Mouse (Mus musculus): ENCODE measurements around the gene Pgd. TPM values are rescaled to one million over a fixed set of nuclear protein-coding genes. Genes with fewer than 3 reads are reported as not detected.

Gene Pgd
- polyA plus RNA-seq, 1 experiment from 2014 or later: 116 TPM

GRCm38 (mm10) chr4:149149611-149150010, 17.0 kb downstream of the Pgd start:
- no peak for ATAC-seq (ENCODE audit: insufficient number of reproducible peaks, insufficient read depth, low FRiP score, low TSS enrichment)
- Histone ChIP-seq H3K9me3 (no peaks in the 10 kb centered on the region), H3K36me3 (peaks cover 52% of the 10 kb centered on the region), H3K4me1 (no peaks in the 10 kb centered on the region), H3K9ac (no peak overlapping the region), H3K27ac (0 out of 2 replicates have a peak overlapping the region, but pooled peaks have one; percentile 26), H3K4me2 (replicated peaks) (no peak overlapping the region), H3K4me3 (no peak overlapping the region), H3K27me3 (no peaks in the 10 kb centered on the region)
- WGBS: 58% methylated on average over 7 of the region's 7 CpGs

- Histone ChIP-seq H3K27ac (no peak overlapping the region), H3K27me3 (no peaks in the 10 kb centered on the region), H3K9me3 (no peaks in the 10 kb centered on the region), H3K9ac (no peak overlapping the region), H3K4me3 (no peak overlapping the region), H3K36me3 (peaks cover 48% of the 10 kb centered on the region), H3K4me1 (no peaks in the 10 kb centered on the region), H3K4me2 (replicated peaks) (no peak overlapping the region)
- WGBS: 73% methylated on average over 9 of the region's 9 CpGs
- ATAC-seq (ENCODE audit: insufficient number of reproducible peaks, insufficient read depth, low FRiP score, low TSS enrichment): no peak
Measured at GRCm38 (mm10) chr4:149149196-149149595, 17.4 kb downstream of the Pgd start.

GRCm38 (mm10) chr4:149148084-149148483, 18.5 kb downstream of the Pgd start:
- Histone ChIP-seq H3K9ac (no peak overlapping the region), H3K4me2 (replicated peaks) (no peak overlapping the region), H3K27me3 (no peaks in the 10 kb centered on the region), H3K9me3 (no peaks in the 10 kb centered on the region), H3K4me3 (no peak overlapping the region), H3K4me1 (no peaks in the 10 kb centered on the region), H3K36me3 (peaks cover 37% of the 10 kb centered on the region), H3K27ac (no peak overlapping the region)
- WGBS: 73% methylated on average over 4 of the region's 4 CpGs
- no peak for ATAC-seq (ENCODE audit: insufficient number of reproducible peaks, insufficient read depth, low FRiP score, low TSS enrichment)

GRCm38 (mm10) chr4:149147528-149147927, 19.0 kb downstream of the Pgd start:
- H3K36me3 ChIP-seq: peaks cover 31% of the 10 kb centered on the region
- H3K9ac ChIP-seq: no peak overlapping the region
- H3K27me3 ChIP-seq: no peaks in the 10 kb centered on the region
- H3K9me3 ChIP-seq: no peaks in the 10 kb centered on the region
- no peaks in the 10 kb centered on the region for H3K4me1 ChIP-seq
- no peak overlapping the region for H3K4me3 ChIP-seq
- 80% methylated on average over 7 of the region's 7 CpGs for WGBS
- H3K27ac ChIP-seq: no peak overlapping the region
- H3K4me2 ChIP-seq (replicated peaks): no peak overlapping the region
- ATAC-seq (ENCODE audit: insufficient number of reproducible peaks, insufficient read depth, low FRiP score, low TSS enrichment): no peak

- no peak overlapping the region for H3K4me2 ChIP-seq (replicated peaks)
- no peak for ATAC-seq (ENCODE audit: insufficient number of reproducible peaks, insufficient read depth, low FRiP score, low TSS enrichment)
- no peaks in the 10 kb centered on the region for H3K9me3 ChIP-seq
- H3K9ac ChIP-seq: no peak overlapping the region
- H3K4me3 ChIP-seq: no peak overlapping the region
- no peaks in the 10 kb centered on the region for H3K27me3 ChIP-seq
- 67% methylated on average over 4 of the region's 4 CpGs for WGBS
- H3K27ac ChIP-seq: no peak overlapping the region
- H3K36me3 ChIP-seq: peaks cover 9% of the 10 kb centered on the region
- H3K4me1 ChIP-seq: no peaks in the 10 kb centered on the region
Measured at GRCm38 (mm10) chr4:149145151-149145550, 21.4 kb downstream of the Pgd start.

- no peak overlapping the region for H3K9ac ChIP-seq
- no peak overlapping the region for H3K27ac ChIP-seq
- no peaks in the 10 kb centered on the region for H3K27me3 ChIP-seq
- no peak overlapping the region for H3K4me2 ChIP-seq (replicated peaks)
- peak; percentile 68; the same call in 1 of the 2 replicates for ATAC-seq (ENCODE audit: insufficient number of reproducible peaks, insufficient read depth, low FRiP score, low TSS enrichment)
- H3K36me3 ChIP-seq: peaks cover 2% of the 10 kb centered on the region
- H3K9me3 ChIP-seq: no peaks in the 10 kb centered on the region
- H3K4me1 ChIP-seq: no peaks in the 10 kb centered on the region
- no peak overlapping the region for H3K4me3 ChIP-seq
- WGBS: 7% methylated on average over 3 of the region's 3 CpGs
Measured at GRCm38 (mm10) chr4:149144459-149144858, 22.1 kb downstream of the Pgd start.

GRCm38 (mm10) chr4:149143594-149143993, 23.0 kb downstream of the Pgd start:
- Histone ChIP-seq H3K4me3 (no peak overlapping the region), H3K36me3 (no peaks in the 10 kb centered on the region), H3K9ac (no peak overlapping the region), H3K9me3 (no peaks in the 10 kb centered on the region), H3K4me1 (no peaks in the 10 kb centered on the region), H3K27me3 (no peaks in the 10 kb centered on the region), H3K4me2 (replicated peaks) (no peak overlapping the region), H3K27ac (no peak overlapping the region)
- WGBS: 23% methylated on average over 4 of the region's 4 CpGs
- ATAC-seq (ENCODE audit: insufficient number of reproducible peaks, insufficient read depth, low FRiP score, low TSS enrichment): no peak

- H3K4me2 ChIP-seq (replicated peaks): no peak overlapping the region
- peaks cover 8% of the 10 kb centered on the region; the same call in 1 of the 2 replicates for H3K4me1 ChIP-seq
- no peaks in the 10 kb centered on the region for H3K9me3 ChIP-seq
- no peaks in the 10 kb centered on the region for H3K27me3 ChIP-seq
- no peaks in the 10 kb centered on the region for H3K36me3 ChIP-seq
- H3K4me3 ChIP-seq: no peak overlapping the region
- H3K9ac ChIP-seq: no peak overlapping the region
- no peak overlapping the region for H3K27ac ChIP-seq
- WGBS: 58% methylated on average over 8 of the region's 8 CpGs
- no peak for ATAC-seq (ENCODE audit: insufficient number of reproducible peaks, insufficient read depth, low FRiP score, low TSS enrichment)
Measured at GRCm38 (mm10) chr4:149138515-149138914, 28.1 kb downstream of the Pgd start.

- peaks cover 8% of the 10 kb centered on the region; the same call in 1 of the 2 replicates for H3K4me1 ChIP-seq
- H3K9ac ChIP-seq: peak within 1 kb of the TSS; percentile 66
- H3K27ac ChIP-seq: peak within 1 kb of the TSS; percentile 92
- peak; percentile 78 for ATAC-seq (ENCODE audit: insufficient number of reproducible peaks, insufficient read depth, low FRiP score, low TSS enrichment)
- no peaks in the 10 kb centered on the region for H3K27me3 ChIP-seq
- H3K36me3 ChIP-seq: no peaks in the 10 kb centered on the region
- WGBS: 2% methylated on average over 68 of the region's 68 CpGs
- peak within 1 kb of the TSS; percentile 51 for H3K4me3 ChIP-seq
- no peaks in the 10 kb centered on the region for H3K9me3 ChIP-seq
- H3K4me2 ChIP-seq (replicated peaks): peak within 1 kb of the TSS; percentile 57
Measured at GRCm38 (mm10) chr4:149136982-149137770, 29.4 kb downstream of the Pgd start, which contains the start of gene Cenps. Gene Cenps (minus strand): TSS chr4:149137629.

GRCm38 (mm10) chr4:149136116-149136850, 30.3 kb downstream of the Pgd start:
- 45% methylated on average over 18 of the region's 18 CpGs for WGBS
- Histone ChIP-seq H3K36me3 (peaks cover 6% of the 10 kb centered on the region; the same call in 1 of the 2 replicates), H3K4me3 (peak overlapping the region; percentile 51), H3K9ac (peak overlapping the region; percentile 66; the same call in 1 of the 2 replicates), H3K27ac (peak overlapping the region; percentile 92), H3K9me3 (no peaks in the 10 kb centered on the region), H3K4me2 (replicated peaks) (peak overlapping the region; percentile 57), H3K4me1 (peaks cover 8% of the 10 kb centered on the region; the same call in 1 of the 2 replicates), H3K27me3 (no peaks in the 10 kb centered on the region)
- ATAC-seq (ENCODE audit: insufficient number of reproducible peaks, insufficient read depth, low FRiP score, low TSS enrichment): no peak

GRCm38 (mm10) chr4:149133395-149133794, 33.2 kb downstream of the Pgd start:
- 80% methylated on average over 5 of the region's 5 CpGs for whole genome bisulfite sequencing

More at GRCm38 (mm10) chr4:149133395-149133794, 33.2 kb downstream of the Pgd start:
- H3K9me3 ChIP-seq: no peaks in the 10 kb centered on the region
- H3K4me1 ChIP-seq: peaks cover 8% of the 10 kb centered on the region; the same call in 1 of the 2 replicates
- no peaks in the 10 kb centered on the region for H3K27me3 ChIP-seq
- no peak for ATAC-seq (ENCODE audit: insufficient number of reproducible peaks, insufficient read depth, low FRiP score, low TSS enrichment)
- peaks cover 25% of the 10 kb centered on the region for H3K36me3 ChIP-seq
- no peak overlapping the region for H3K27ac ChIP-seq
- no peak overlapping the region for H3K4me2 ChIP-seq (replicated peaks)
- H3K9ac ChIP-seq: no peak overlapping the region
- no peak overlapping the region for H3K4me3 ChIP-seq
